Mouse (Mus musculus): ENCODE measurements at regions not wholly inside any gene's neighbourhood (a gene's known extent, or its start where the extent isn't known, plus 50 kb on each side); places are given as distances from the start of the nearest gene placed in this dataset.
A peak's percentile ranks its signal among the peaks of the same experiment; 100 is the strongest.

DNA sequence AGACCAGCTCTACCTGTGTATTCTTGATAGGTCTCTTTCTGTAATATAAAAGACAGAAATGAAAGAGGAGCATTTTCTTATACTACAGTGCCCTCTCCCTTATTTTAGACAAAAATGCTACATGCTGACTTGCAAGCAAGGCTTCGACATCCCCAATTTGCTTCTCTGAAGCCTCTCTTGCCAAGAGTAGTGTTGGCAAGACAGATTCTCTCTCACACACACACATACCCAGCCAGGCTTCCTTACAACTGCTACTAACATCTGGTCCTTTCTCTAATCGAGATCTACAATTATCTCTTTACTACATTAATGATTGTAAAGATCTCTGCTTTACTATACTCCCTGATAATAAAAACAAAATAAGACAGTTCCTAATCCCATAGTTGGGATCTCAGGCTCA, 87.5 kb upstream of the Daam1 start:
- no peak for DNase-seq

DNA sequence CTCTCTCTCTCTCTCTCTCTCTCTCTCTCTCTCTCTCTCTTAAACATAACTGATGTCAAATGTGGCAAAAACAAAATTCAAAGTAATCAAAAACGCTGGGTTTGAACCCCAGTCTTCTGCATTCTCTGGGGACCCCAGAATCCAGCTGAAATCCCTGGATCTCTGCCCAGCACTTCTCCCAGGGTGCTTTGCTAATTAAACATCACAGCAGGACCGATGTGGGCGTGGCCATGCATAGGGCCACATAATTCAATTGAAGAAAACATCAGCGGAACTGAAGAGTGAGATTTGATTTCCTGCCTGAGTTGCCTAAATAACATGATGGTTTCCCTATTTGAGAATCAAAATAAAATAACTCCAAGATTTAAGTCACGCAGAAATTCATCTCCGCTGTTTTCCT, 84.9 kb upstream of the Daam1 start:
- DNase-seq, result no peak

DNA sequence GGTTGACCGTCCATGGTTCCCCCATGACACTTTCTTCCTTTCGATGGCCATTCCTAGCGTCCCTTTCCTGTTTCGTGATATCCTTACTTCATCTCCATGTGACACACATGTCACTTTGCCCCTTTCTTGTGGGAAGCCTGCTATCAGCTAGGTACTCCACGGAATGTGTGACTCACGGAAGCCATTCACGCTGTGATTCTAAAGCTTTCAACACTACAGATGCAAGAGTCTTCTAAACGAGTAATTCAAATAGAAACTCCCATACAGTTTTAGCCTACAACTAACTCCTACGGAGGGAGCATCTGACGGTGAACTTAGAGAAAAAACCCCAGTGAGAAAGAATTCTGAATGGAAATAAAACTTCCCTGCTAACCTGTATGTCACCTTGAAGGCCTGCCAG, 83.5 kb upstream of the Daam1 start:
- DNase-seq, result no peak

DNA sequence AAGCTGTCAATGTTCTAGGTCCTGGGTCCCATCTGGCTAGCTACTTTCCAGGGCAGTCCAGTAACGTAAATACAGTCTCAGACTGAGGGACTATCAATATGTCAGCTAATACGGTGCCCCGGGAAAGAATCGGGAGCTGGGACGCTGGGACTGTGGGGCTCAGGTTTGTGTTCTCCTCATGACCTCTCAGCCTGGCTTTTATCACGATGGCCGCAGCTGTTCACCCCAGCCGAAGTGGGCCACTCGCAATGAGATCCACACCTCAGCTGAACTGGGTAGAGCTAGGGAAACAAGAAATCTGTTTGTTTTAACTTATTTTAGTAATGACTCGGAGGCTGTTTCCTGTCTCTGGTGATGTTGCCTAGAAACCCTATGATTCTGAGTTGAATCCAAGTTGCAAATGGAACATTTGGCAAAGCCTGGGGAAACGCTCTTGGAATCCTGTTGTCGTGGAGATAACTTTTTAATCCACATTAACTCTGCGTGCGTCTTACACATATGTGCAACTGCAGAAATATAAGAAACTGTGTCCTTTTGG, 83.0 kb upstream of the Daam1 start:
- DNase-seq, result peak; percentile 14

DNA sequence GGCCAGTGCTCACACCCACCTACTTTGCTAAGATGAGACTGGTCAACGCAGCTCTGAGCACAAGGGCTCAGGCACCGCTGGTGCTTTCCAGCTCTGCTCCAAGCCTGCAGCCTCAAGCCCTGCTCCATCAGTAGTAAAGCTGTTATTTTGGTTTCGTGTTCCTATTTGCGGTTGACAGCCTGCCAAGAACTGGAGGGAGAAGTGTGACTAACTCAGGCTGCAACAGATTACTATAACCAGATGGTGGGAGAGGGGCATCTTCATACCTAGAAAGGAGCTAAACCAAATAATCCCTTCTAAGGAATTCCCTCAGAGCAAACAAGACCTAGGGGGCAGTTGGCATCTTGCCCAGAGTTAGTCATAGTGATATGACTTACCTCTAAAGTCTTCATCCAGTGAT, 82.1 kb upstream of the Daam1 start:
- DNase-seq, result peak; percentile 19

DNA sequence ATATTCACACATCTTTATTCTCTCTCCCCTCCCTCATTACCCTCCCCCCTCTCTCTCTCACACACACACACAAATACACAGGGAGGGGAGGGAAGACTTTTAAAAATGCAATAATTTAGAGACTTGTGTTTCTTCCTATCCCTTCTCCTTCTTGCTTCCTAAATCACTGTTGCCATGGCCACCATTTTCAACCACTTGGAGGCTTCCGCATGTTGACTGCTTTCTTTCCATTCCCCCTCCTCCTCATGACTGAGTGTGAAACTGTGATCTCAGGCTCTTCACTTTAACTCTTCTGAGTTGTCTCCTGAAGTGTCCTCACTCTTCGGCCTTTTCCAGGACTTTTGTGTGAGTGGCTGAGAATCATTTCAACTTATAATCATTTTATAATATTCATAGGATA, 81.2 kb upstream of the Daam1 start:
- no peak for DNase-seq

DNA sequence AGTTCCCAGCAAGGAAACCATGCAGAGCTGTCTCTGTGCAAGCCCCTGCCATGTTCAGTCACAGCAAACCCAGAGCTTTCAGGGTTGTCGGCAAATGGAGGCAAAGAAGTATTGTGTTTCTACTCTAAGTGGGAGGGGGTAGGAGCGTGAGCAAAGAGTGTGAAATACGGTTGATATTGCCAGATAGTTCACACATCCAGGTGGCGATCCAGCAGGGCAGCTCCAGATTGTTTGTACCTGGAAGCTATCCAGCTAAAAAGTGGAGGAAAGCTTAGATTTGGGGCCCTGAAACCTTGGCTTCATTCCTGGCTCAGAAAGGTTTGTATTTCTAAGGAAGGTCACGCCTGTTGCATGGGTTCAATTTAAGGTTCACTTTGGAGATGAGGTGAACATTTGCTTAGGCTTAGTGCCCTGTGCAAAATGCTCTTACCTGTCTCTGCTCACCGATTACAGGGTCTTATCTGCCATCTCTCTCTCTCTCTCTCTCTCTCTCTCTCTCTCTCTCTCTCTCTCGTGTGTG, 78.1 kb upstream of the Daam1 start:
- DNase-seq, result no peak

DNA sequence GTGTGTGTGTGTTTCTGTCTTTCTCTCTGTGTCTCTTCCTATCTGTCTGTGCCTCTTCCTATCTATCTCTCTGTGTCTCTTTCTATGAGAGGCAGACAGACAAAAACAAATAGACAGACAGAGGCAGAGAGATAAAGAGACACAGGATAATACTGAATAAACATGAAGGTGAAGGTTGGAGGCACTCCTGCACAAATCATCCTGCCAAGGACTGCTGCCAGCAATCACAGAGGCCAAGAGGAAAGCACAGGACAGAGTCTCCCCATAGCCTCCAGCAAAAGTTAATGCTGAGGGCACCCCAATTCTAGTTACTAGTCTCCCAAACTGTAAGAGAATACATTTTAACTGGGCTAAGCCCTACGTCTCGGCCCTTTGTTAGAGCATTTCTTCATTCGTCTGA, 77.6 kb upstream of the Daam1 start:
- no peak for DNase-seq

DNA sequence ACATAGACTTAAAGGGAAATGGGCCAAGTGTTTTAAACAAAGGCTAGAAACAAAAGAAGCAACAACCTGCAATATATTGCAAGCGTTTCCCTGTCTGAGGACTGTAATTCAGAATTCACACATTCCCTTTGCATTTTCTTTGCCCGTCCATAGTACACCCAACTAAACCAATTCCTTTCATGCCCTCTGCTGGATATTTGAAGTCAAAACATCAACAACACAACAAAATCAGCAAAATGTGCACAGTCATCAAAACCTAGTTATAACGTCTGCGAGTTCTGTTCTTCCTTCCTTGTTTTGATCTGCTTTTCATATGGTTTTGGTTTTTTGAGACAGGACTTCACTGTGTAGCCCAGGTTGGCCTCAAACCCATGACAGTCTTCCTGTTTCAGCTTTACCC, 67.7 kb upstream of the Daam1 start:
- no peak for DNase-seq

DNA sequence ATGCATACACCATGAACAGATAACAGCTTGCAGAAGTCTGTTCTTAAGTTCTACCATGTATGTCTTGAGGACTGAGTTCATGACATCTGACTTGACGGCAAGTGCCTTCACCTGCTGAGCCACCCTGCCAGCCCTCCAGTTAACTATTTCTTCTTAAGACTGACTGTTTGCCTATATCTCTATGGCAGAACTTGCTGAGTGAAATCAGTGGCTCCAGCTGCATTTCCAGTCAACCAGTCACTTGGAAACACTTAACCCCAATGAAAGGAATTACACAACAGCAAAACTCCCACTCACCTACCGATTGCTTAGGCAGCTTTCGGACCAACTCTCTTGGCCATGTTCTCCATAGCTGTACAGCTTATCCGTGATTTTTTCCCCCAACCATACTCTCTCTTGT, 64.8 kb upstream of the Daam1 start:
- DNase-seq, result no peak

DNA sequence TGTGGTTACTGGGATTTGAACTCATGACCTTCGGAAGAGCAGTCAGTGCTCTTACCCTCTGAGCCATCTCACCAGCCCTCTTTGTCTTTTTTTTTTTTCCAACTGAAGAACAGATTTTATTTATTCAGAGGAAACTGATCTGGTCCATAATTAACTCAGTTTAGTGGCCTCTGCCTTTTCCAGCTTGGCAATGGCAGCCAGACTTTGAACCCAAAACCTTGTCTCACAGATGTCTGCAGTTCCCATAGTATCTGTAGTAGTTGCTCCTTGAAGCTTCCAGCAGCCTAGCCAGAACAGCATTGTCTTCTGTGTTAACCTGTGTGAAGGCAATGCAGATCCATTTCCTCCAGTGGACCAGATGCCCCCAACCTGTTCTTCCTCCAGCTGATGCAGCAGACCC, 64.2 kb upstream of the Daam1 start:
- DNase-seq, result peak; percentile 59

DNA sequence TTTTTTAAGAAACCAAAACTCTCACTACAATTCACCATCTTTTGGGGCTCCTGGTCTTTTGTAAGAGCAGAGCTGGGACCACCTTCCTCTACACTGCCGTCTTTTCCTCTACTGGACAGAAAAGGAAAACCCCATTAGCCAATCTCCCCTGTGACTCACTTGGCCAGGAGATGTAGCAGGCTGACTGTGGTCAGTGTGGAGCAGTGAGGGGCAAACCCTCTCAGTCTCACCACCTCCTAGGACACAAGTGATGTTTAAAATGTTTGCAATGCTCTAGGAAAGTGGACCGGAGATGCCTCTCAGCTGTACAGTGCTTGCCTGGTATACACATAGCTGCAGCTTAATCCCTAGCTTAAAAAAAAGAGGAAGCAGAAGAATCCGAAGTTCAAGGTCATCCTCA, 63.0 kb upstream of the Daam1 start:
- no peak for DNase-seq

DNA sequence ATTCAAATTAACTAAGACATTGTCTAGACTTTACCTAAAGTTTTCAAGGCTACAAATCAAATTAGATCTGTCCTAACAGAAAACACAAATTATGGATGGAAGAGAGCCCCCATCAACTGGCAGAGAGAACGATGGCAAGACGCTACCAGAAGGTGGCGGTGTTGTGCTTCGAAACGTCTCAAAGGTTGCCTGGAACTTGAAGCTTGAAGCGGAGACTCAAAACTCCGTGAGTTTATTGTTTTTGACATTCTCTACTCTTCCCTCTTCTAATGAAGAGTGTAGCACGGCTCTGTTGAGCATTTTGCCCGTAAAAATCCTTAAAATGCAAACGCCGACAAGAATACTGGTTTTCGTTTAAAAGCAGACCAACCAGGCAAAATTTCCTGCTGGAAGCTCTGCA, 62.4 kb upstream of the Daam1 start:
- DNase-seq, result peak; percentile 59

DNA sequence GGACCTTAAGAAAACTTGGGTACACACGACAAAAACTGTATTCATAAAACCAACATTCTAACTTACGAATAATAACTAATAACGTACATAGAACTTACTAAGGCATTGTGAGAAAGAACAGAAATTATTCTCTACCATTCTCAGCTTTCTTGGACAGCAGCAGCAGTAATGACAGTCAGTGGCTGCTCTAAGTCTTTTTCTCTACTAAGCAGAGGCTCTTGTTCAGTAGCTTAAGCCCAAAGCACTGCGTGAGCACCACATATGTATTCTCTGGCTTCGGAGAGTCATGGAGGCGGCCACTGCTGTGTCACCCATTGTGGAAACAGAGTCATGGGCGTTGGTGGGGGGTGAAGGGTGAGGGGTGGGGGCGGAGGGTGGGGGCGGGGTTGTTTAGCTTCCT, 62.0 kb upstream of the Daam1 start:
- DNase-seq, result no peak

DNA sequence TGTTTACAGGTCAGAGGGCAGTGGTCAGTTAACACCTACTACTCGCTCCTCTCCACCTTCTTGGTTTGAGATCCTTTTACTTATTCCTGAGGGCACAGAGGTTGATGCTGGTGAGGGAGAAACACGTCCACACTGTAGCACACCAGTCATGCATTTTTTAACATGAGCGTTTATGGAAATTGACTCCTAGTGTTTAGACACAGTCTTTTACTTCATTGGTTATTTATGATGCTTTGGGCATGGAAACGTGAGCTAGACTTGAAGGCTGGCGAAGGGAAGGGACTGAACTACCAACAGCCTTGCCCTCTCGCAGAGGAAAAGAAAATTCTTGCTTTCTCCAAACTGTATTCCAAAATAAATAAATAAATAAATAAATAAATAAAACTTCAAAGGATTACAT, 61.6 kb upstream of the Daam1 start:
- DNase-seq, result no peak

DNA sequence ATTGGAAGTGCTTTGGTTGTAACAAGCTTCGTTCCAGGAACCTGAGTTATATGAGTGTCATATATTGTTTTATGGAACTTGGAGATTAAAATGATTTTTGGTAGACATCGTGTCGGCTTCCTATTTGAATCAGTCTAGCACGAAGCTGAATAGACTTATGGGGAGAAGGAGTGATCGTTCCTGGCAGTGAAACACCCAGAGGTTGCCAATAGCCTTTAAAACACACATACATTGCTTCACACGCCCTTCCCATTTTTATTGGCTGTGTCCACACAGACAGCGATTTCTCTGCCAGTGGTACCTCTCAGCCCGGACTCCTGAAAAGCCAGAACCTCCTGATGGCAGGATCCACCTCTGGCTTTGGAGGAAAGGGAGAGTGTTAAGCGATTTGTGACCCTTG, 57.0 kb upstream of the Daam1 start:
- no peak for DNase-seq

DNA sequence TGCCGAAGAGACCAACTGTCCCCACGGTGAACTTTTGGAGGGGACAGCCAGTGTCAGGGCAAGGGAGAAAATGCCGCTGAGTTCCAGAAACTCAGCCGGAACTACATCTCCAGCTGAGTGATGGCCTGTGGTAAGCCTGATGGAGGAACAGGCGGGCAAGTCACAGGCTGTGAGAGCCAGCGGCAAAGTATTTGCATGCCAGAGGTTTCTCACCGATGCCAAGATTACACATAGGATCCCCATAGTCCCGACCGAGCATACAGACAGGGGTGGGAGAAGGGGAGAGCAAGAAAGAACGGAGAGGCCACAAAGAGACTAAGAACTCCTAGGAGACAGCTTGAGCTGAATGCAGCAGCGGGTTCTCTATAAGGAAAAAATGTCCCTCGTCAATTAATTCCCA, 55.8 kb upstream of the Daam1 start:
- no peak for DNase-seq

DNA sequence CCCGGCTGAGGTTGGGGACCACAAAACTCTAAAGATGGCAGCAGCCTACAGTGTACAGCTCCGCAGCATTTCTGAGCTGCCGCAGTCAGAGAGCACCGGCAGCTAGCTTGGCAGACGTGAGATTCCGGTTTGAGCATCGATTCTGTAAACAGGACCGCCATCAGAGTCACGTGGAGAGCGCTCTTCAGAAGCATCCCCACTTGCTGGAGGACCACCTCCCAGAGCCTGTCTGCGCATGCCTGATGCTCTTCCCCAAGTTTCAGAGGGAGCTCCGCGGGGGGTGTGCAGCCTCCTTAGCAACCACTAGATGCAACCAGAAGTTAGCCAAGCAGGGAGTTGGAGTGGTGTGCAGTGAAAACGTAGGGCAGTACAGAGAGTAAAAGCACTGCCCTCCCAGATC, 52.7 kb upstream of the Daam1 start:
- DNase-seq, result no peak

DNA sequence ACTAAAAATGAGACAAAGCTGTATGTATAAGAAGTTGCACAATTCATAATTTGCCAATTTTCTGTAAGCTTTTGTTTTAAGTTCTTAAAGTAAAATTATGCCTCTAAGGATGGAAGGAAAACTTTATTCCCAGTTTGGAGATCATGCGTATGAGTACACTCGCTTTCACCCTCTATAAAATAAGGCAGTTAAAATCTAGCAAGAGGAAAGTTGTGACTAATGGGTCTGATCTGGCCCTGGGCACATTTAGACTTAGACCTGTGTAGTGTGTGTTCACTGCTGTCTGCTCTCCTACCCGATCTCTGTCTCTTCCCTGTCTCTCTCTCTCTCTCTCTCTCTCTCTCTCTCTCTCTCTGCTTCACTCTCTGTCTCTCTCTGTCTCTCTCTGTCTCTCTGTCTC, 51.9 kb upstream of the Daam1 start:
- DNase-seq, result no peak

DNA sequence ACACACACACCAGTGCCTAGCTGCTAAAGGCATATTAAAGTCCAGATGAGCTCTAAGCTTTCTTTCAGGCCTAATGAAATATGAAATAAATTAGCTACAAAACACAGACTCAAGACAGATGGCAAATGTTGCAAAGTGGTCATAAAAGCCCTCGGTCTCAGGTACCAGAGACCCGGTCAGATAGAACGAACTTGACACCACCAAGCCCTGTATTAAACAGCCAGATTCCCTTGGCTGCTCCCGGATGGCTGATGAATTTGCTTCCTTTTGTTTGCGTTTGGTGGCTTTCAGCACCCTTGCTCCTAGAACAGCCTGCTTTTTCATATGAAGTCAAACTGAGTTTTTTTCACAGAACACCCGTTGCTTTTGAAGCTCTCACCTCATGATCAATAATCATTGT, 51.5 kb upstream of the Daam1 start:
- no peak for DNase-seq

Measured in kidney, adult 11 months (tissue).